Mouse (Mus musculus) MEL (cell line): ENCODE measurements around the gene Pdss2. TPM values are rescaled to one million over a fixed set of nuclear protein-coding genes. Genes with fewer than 3 reads are reported as not detected.

ENCODE experiments used
- DNase-seq: peaks from one replicate; pipeline ENCODE4 v3.0.0; 2011; ENCODE audit warnings: low read depth, low spot score
- H3K27ac ChIP-seq: 2 replicates; pipeline ENCODE4 v1.5.1; 2012; ENCODE audit warnings: low read depth, mild to moderate bottlenecking, control low read depth, low read length, moderate library complexity; ENCODE audit not compliant: control insufficient read depth
- H3K27me3 ChIP-seq, 2 experiments: fragments of 150-350 bp in 1 of 2; sonication (generic) in 1 of 2; 2 replicates each; pipeline ENCODE4 v1.6.1; 2012; ENCODE audit warnings: low read length in 2 of 2, mild to moderate bottlenecking in 2 of 2, improper control_type of control experiment in 1 of 2, moderate library complexity in 1 of 2; ENCODE audit not compliant: insufficient read depth in 2 of 2, control insufficient read depth in 1 of 2
- H3K36me3 ChIP-seq, 2 experiments: 2 replicates each; pipeline ENCODE4 v1.6.1; 2012 to 2014; ENCODE audit warnings: low read length in 2 of 2, improper control_type of control experiment in 1 of 2, inconsistent platforms in 1 of 2, mild to moderate bottlenecking in 1 of 2; ENCODE audit not compliant: insufficient read depth in 2 of 2, control insufficient read depth in 1 of 2
- H3K4me1 ChIP-seq, 2 experiments: fragments of 150-350 bp in 1 of 2; sonication (generic) in 1 of 2; 2 replicates each; pipeline ENCODE4 v1.6.1; 2012; ENCODE audit warnings: low read length in 2 of 2, improper control_type of control experiment in 1 of 2, mild to moderate bottlenecking in 1 of 2; ENCODE audit not compliant: insufficient read depth in 2 of 2, control insufficient read depth in 1 of 2
- H3K4me3 ChIP-seq, 2 experiments: fragments of 150-350 bp in 1 of 2; sonication (generic) in 1 of 2; 2 replicates each; pipeline ENCODE4 v1.5.1; 2012; ENCODE audit warnings: low read depth in 2 of 2, low read length in 2 of 2, mild to moderate bottlenecking in 2 of 2, moderate library complexity in 2 of 2, control low read depth in 1 of 2, improper control_type of control experiment in 1 of 2; ENCODE audit not compliant: control insufficient read depth in 1 of 2, insufficient read depth in 1 of 2
- H3K79me2 ChIP-seq: 2 replicates; pipeline ENCODE4 v1.6.1; 2012; ENCODE audit warnings: mild to moderate bottlenecking, low read length, moderate library complexity; ENCODE audit not compliant: control insufficient read depth, poor library complexity, insufficient read depth
- H3K9ac ChIP-seq: 2 replicates; pipeline ENCODE4 v1.6.1; 2012; ENCODE audit warnings: low read depth, mild to moderate bottlenecking, control low read depth, low read length, moderate library complexity; ENCODE audit not compliant: control insufficient read depth, poor library complexity, severe bottlenecking
- H3K9me3 ChIP-seq: fragments of 150-350 bp; sonication (generic); replicated peaks from 2 replicates; pipeline ENCODE4 v1.6.1; 2012; ENCODE audit warnings: mild to moderate bottlenecking, low read length, improper control_type of control experiment, moderate library complexity; ENCODE audit not compliant: insufficient read depth
- BHLHE40 ChIP-seq: IDR thresholded peaks from 2 replicates; pipeline ENCODE4 v1.6.1; 2012; ENCODE audit warnings: low read depth, mild to moderate bottlenecking, inconsistent platforms, low read length, improper control_type of control experiment, borderline replicate concordance
- CHD1 ChIP-seq: IDR thresholded peaks from 2 replicates; pipeline ENCODE4 v1.6.1; 2012; ENCODE audit warnings: low read depth, mild to moderate bottlenecking, inconsistent platforms, low read length, improper control_type of control experiment
- CHD2 ChIP-seq: IDR thresholded peaks from 2 replicates; pipeline ENCODE4 v1.6.1; 2011; ENCODE audit warnings: low read length, improper control_type of control experiment
- CTCF ChIP-seq, 3 experiments: IDR thresholded peaks in 2 of 3; conservative IDR thresholded peaks in 1 of 3; 2 replicates each; pipeline ENCODE4 v1.5.1; 2011 to 2012; ENCODE audit warnings: low read length in 3 of 3, low read depth in 2 of 3, mild to moderate bottlenecking in 2 of 3, improper control_type of control experiment in 1 of 3, inconsistent platforms in 1 of 3, mixed read lengths in 1 of 3, moderate library complexity in 1 of 3; ENCODE audit not compliant: control insufficient read depth in 1 of 3, insufficient read depth in 1 of 3, poor library complexity in 1 of 3, severe bottlenecking in 1 of 3
- E2F4 ChIP-seq: IDR thresholded peaks from 2 replicates; pipeline ENCODE4 v1.6.1; 2011; ENCODE audit warnings: low read depth, low read length, improper control_type of control experiment, borderline replicate concordance
- ELF1 ChIP-seq: IDR thresholded peaks from 2 replicates; pipeline ENCODE4 v1.6.1; 2014; ENCODE audit warnings: low read depth, mild to moderate bottlenecking, inconsistent platforms, low read length, improper control_type of control experiment, moderate library complexity
- EP300 ChIP-seq, 2 experiments: IDR thresholded peaks; 2 replicates each; pipeline ENCODE4 v1.6.1; 2011; ENCODE audit warnings: improper control_type of control experiment in 2 of 2, low read length in 2 of 2, low read depth in 1 of 2, mild to moderate bottlenecking in 1 of 2
- ETS1 ChIP-seq: IDR thresholded peaks from 2 replicates; pipeline ENCODE4 v1.6.1; 2012; ENCODE audit warnings: low read depth, mild to moderate bottlenecking, inconsistent platforms, low read length, improper control_type of control experiment, moderate library complexity
- GABPA ChIP-seq: IDR thresholded peaks from 2 replicates; pipeline ENCODE4 v1.6.1; 2012; ENCODE audit warnings: low read depth, mild to moderate bottlenecking, inconsistent platforms, low read length, improper control_type of control experiment, moderate library complexity
- GATA1 ChIP-seq: IDR thresholded peaks from 2 replicates; pipeline ENCODE4 v1.6.1; 2011; ENCODE audit warnings: low read depth, low read length, improper control_type of control experiment
- KAT2A ChIP-seq: conservative IDR thresholded peaks from 2 replicates; pipeline ENCODE4 v1.6.1; 2012; ENCODE audit warnings: low read depth, low read length, improper control_type of control experiment, inconsistent platforms
- MAX ChIP-seq: IDR thresholded peaks from 2 replicates; pipeline ENCODE4 v1.6.1; 2011; ENCODE audit warnings: low read length, improper control_type of control experiment
- MEF2A ChIP-seq: IDR thresholded peaks from 2 replicates; pipeline ENCODE4 v1.6.1; 2014; ENCODE audit warnings: low read depth, mild to moderate bottlenecking, inconsistent platforms, low read length, improper control_type of control experiment; ENCODE audit not compliant: poor library complexity, insufficient replicate concordance, severe bottlenecking; ENCODE audit errors: extremely low read depth
- MYC ChIP-seq: IDR thresholded peaks from 2 replicates; pipeline ENCODE4 v1.6.1; 2011; ENCODE audit warnings: low read depth, mild to moderate bottlenecking, low read length, improper control_type of control experiment, moderate library complexity
- NELFE ChIP-seq: IDR thresholded peaks from 2 replicates; pipeline ENCODE4 v1.6.1; 2011; ENCODE audit warnings: low read depth, low read length, improper control_type of control experiment
- NRF1 ChIP-seq: IDR thresholded peaks from 2 replicates; pipeline ENCODE4 v1.6.1; 2014; ENCODE audit warnings: low read depth, mild to moderate bottlenecking, inconsistent platforms, low read length, improper control_type of control experiment, moderate library complexity; ENCODE audit not compliant: poor library complexity, insufficient read depth, severe bottlenecking
- POLR2AphosphoS2 ChIP-seq: IDR thresholded peaks from 2 replicates; pipeline ENCODE4 v1.6.1; 2011; ENCODE audit warnings: low read length, improper control_type of control experiment
- POLR2AphosphoS5 ChIP-seq: IDR thresholded peaks from 2 replicates; pipeline ENCODE4 v1.6.1; 2012; ENCODE audit warnings: low read depth, borderline replicate concordance, mild to moderate bottlenecking, inconsistent platforms, low read length, moderate library complexity, mixed read lengths
- RAD21 ChIP-seq: IDR thresholded peaks from 2 replicates; pipeline ENCODE4 v1.6.1; 2011; ENCODE audit warnings: mild to moderate bottlenecking, low read depth, low read length, improper control_type of control experiment
- SMC3 ChIP-seq: IDR thresholded peaks from 2 replicates; pipeline ENCODE4 v1.6.1; 2011; ENCODE audit warnings: low read depth, low read length, improper control_type of control experiment
- TAL1 ChIP-seq: IDR thresholded peaks from 2 replicates; pipeline ENCODE4 v1.6.1; 2012; ENCODE audit warnings: mild to moderate bottlenecking, inconsistent platforms, low read length, moderate library complexity, mixed read lengths
- TBP ChIP-seq: IDR thresholded peaks from 2 replicates; pipeline ENCODE4 v1.8.0; 2011; ENCODE audit warnings: low read depth, low read length, improper control_type of control experiment
- UBTF ChIP-seq: IDR thresholded peaks from 2 replicates; pipeline ENCODE4 v1.6.1; 2012; ENCODE audit warnings: low read depth, mild to moderate bottlenecking, inconsistent platforms, low read length, improper control_type of control experiment, moderate library complexity, borderline replicate concordance; ENCODE audit not compliant: insufficient read depth
- ZKSCAN1 ChIP-seq: IDR thresholded peaks from 2 replicates; pipeline ENCODE4 v1.6.1; 2012; ENCODE audit warnings: low read depth, mild to moderate bottlenecking, inconsistent platforms, low read length, improper control_type of control experiment, moderate library complexity
- ZMIZ1 ChIP-seq: IDR thresholded peaks from 2 replicates; pipeline ENCODE4 v1.6.1; 2012; ENCODE audit warnings: low read depth, mild to moderate bottlenecking, inconsistent platforms, low read length, improper control_type of control experiment, moderate library complexity
- ZNF384 ChIP-seq: IDR thresholded peaks from 2 replicates; pipeline ENCODE4 v1.6.1; 2012; ENCODE audit warnings: low read depth, mild to moderate bottlenecking, inconsistent platforms, low read length, improper control_type of control experiment
- polyA plus RNA-seq, 2 experiments: library from polyadenylated mRNA; stranded (reverse) in 1 of 2; unstranded in 1 of 2; fragments of >175 nt in 1 of 2; fragments of >200 nt in 1 of 2; gene quantifications; 2 replicates each; pipeline versions ENCODE4 v1.2.1 to v1.2.4; 2012; ENCODE audit warnings: low replicate concordance in 2 of 2, low read depth in 1 of 2; ENCODE audit not compliant: insufficient read length in 2 of 2, insufficient read depth in 1 of 2, missing spikeins in 1 of 2
- total RNA-seq: library from RNA; depleted of rRNA; stranded (reverse); fragments of 300-350 nt; gene quantifications from 2 replicates; pipeline ENCODE4 v1.2.3, GENCODE M21; 2012

Gene Pdss2
- total and polyA plus RNA-seq, 3 experiments = 14.3 to 14.8 TPM; not detected in 1

DNA sequence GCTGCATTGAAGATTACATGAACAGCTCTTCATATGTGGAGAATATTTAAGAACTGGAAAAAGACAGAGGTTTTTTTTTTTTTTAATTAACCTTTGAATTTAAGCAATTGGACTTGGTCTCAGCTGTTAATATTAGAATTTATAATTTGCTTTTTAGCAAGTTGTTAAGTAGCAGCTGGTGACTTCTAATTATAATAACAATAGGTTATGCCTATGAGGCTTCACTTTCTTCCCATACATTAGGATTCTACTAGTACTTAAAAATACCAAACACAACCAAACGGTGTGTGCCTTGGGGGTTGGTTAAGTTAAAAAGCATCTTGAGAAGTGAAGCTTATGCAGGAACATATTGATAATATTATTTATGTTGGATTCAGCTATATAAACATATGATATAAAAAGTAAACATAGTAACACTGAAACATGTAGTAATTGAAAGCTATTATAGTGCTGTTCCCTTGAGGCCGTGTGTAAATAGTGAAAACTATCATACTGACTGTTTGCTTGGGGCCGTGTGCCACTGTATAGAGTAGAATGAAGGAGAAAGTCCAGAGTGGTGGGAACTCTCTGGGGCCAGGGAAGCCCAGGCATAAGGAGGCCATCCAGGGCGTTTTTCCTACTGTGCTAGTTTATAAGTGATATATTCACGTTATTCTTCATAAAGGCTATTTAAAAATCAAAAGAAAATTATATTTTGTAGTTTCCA is 87.0 kb downstream of the Pdss2 start:
- H3K79me2 ChIP-seq = no peaks in the 10 kb centered on the region
- peaks cover 4 to 8% of the 10 kb centered on the region in 2 experiments; a peak in 3 of 4 replicates for H3K4me1 ChIP-seq
- no peak for DNase-seq
- no peaks in the 10 kb centered on the region for H3K9me3 ChIP-seq
- peaks cover 0 to 9% of the 10 kb centered on the region in 2 experiments; a peak in 2 of 4 replicates for H3K36me3 ChIP-seq
- no peaks in the 10 kb centered on the region for H3K27me3 ChIP-seq
- H3K9ac ChIP-seq = no peak overlapping the region
- no peak overlapping the region for H3K4me3 ChIP-seq
- TF ChIP-seq ZNF384 (no peak), ZMIZ1 (no peak), E2F4 (no peak), TAL1 (no peak), UBTF (no peak), MEF2A (no peak), RAD21 (no peak), SMC3 (no peak), CHD2 (no peak), GATA1 (no peak), CTCF (IDR thresholded peaks at IDR 0.05 in 2 of 3, conservative IDR thresholded peaks at IDR 0.05 in 1 of 3; ENCODE audit: control insufficient read depth in 1 of 3, insufficient read depth in 1 of 3, low read depth in 2 of 3, low read length in 3 of 3, poor library complexity in 1 of 3, severe bottlenecking in 1 of 3) (no peak), ZKSCAN1 (no peak), ETS1 (no peak), NRF1 (no peak), BHLHE40 (no peak), ELF1 (no peak), MAX (no peak)
- TF ChIP-seq, all 39 proteins: peak for 0
- H3K27ac ChIP-seq = no peak overlapping the region

DNA sequence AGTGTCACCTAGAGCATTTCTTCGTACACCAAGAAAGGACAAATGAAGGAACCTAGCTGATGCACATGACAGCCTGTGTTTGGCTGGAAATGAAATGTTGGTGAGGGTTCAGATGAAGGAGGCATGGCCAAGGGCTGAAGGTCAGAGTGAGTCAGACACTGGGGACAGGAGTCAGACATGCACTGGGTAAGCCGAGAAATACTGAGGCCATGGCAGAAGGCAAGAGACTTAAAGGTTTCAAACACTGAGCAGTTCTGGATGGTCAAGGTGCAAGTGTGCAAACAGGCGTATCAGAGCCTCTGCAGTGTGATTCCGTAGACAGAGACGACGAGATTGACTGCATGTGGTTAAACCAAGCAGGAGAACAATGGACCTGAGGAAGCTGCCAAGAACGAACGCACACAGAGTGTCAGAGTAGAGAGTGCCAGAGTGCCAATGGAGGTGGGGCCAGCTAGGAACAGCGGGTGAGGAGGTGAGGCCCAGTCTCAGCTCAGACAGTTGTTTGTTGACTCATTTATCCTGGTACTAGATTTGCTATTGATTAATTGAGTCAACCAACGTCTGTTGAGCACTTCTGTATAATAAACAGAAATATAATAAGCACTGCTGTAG is 89.6 kb downstream of the Pdss2 start:
- no peak overlapping the region for H3K9ac ChIP-seq

More for the DNA sequence above, 89.6 kb downstream of the Pdss2 start:
- H3K27me3 ChIP-seq = no peaks in the 10 kb centered on the region
- no peak for DNase-seq
- no peak overlapping the region for H3K27ac ChIP-seq
- peaks cover 4 to 8% of the 10 kb centered on the region in 2 experiments; a peak in 3 of 4 replicates for H3K4me1 ChIP-seq
- no peak for TF ChIP-seq TBP
- no peak for TF ChIP-seq TAL1
- TF ChIP-seq ZKSCAN1 = no peak
- no peak for TF ChIP-seq EP300 (IDR thresholded peaks at IDR 0.05; ENCODE audit: low read depth in 1 of 2, low read length in 2 of 2)
- TF ChIP-seq NELFE = no peak
- TF ChIP-seq KAT2A = no peak
- TF ChIP-seq CHD2 = no peak
- TF ChIP-seq SMC3 = no peak
- no peak for TF ChIP-seq ETS1
- no peak for TF ChIP-seq CTCF (IDR thresholded peaks at IDR 0.05 in 2 of 3, conservative IDR thresholded peaks at IDR 0.05 in 1 of 3; ENCODE audit: control insufficient read depth in 1 of 3, insufficient read depth in 1 of 3, low read depth in 2 of 3, low read length in 3 of 3, poor library complexity in 1 of 3, severe bottlenecking in 1 of 3)
- TF ChIP-seq MAX = no peak
- no peak for TF ChIP-seq MEF2A
- no peak for TF ChIP-seq POLR2AphosphoS2
- TF ChIP-seq POLR2AphosphoS5 = no peak
- no peak for TF ChIP-seq CHD1
- no peak for TF ChIP-seq MYC
- TF ChIP-seq ZNF384 = no peak
- no peak for TF ChIP-seq GABPA
- TF ChIP-seq, all 39 proteins: peak for 0
- Histone ChIP-seq H3K4me3 (no peak overlapping the region), H3K9me3 (no peaks in the 10 kb centered on the region), H3K36me3 (peaks cover 0 to 9% of the 10 kb centered on the region in 2 experiments; a peak in 2 of 4 replicates), H3K79me2 (no peaks in the 10 kb centered on the region)
